Mouse (Mus musculus): Measurements from ENCODE around the gene Atg2a.

DNA sequence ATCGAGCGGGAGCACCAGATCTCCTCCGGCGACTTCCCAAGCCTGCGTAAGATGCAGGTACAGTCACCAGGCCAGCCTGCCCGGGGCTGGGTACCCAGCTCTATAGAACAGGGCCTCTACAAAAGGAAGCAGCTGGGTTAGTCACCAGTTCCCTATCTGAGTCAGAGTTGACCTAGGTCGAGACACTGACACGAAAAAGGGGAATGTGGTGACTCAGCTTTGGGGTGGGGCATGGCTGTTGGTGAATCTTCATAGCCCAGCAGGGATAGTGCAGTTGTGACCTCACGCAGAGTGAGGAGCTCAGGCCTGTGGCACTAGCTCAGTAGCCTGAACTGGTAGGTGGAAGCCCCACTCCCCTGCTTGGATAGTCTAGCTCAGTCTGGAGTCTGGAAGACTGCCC, 56.2 kb downstream of the Atg2a start:
- TF ChIP-seq CTCF (IDR thresholded peaks at IDR 0.05; ENCODE audit: low read depth, low read length), result no peak
- no peak for TF ChIP-seq POLR2A (IDR thresholded peaks at IDR 0.05; ENCODE audit: extremely low read depth, insufficient read depth, low read length)

Measured in liver, adult 2 months (tissue).